Mouse (Mus musculus): ENCODE data around the gene Prune1.

DNA sequence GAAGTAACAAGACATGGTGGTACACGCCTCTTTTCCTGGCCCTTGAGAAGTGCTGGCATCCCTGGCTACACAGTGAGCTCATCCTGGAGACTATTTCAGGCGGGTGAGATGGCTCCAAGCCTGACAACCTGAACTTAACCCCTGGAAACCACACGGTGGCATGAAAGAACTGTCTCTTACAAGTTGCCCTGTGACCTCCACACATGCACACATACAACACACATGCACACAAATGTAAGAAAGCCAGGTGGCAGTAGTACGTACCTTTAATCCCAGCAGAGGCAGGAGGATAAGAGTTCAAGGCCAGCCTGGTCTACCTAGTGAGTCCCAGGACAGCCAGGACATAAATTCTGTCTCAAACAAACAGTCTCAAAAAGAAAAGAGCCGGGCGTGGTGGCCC lies 42.9 kb downstream of the Prune1 start:
- TF ChIP-seq CTCF (conservative IDR thresholded peaks at IDR 0.05 in 1 of 2, IDR thresholded peaks at IDR 0.05 in 1 of 2; ENCODE audit: low read depth in 2 of 2, low read length in 2 of 2) = peak in 1 of 2 experiments; percentile 37; a peak in 2 of 4 replicates
- no peak for TF ChIP-seq MAFK (IDR thresholded peaks at IDR 0.05; ENCODE audit: insufficient replicate concordance, low read length)
- TF ChIP-seq KAT2A (IDR thresholded peaks at IDR 0.05; ENCODE audit: insufficient replicate concordance, low read length) = no peak
- TF ChIP-seq PAX5 (IDR thresholded peaks at IDR 0.05; ENCODE audit: low read length) = no peak
- TF ChIP-seq ELF1 (IDR thresholded peaks at IDR 0.05; ENCODE audit: low read depth, low read length) = no peak
- TF ChIP-seq MYC (IDR thresholded peaks at IDR 0.05; ENCODE audit: low read depth, low read length) = no peak
- TF ChIP-seq GABPA (IDR thresholded peaks at IDR 0.05; ENCODE audit: insufficient replicate concordance, low read depth, low read length) = no peak
- no peak for TF ChIP-seq RCOR1 (conservative IDR thresholded peaks at IDR 0.05; ENCODE audit: low read depth, low read length)
- TF ChIP-seq POLR2AphosphoS2 (IDR thresholded peaks at IDR 0.05; ENCODE audit: low read depth, low read length) = no peak
- no peak for TF ChIP-seq POLR2A (IDR thresholded peaks at IDR 0.05; ENCODE audit: low read depth, low read length)
- TF ChIP-seq MAX (IDR thresholded peaks at IDR 0.05; ENCODE audit: low read length) = no peak
- TF ChIP-seq ZC3H11A (IDR thresholded peaks at IDR 0.05; ENCODE audit: low read depth, low read length) = no peak
- no peak for TF ChIP-seq JUND (conservative IDR thresholded peaks at IDR 0.05; ENCODE audit: low read depth, low read length)
